Mouse (Mus musculus): ENCODE results near the gene Ttc7b. TPM values are rescaled to one million over a fixed set of nuclear protein-coding genes. Genes with fewer than 3 reads are reported as not detected.

Gene Ttc7b
- polyA plus RNA-seq, 2 experiments = 7.3 to 28.1 TPM

GRCm38 (mm10) chr12:100260151-100260550, 260.5 kb downstream of the Ttc7b start:
- DNase-seq (ENCODE audit: low spot score) (no peak), ATAC-seq (ENCODE audit: low FRiP score, low read depth) (no peak)
- Histone ChIP-seq H3K9ac (ENCODE audit: low read depth, low read length, severe bottlenecking) (no peak overlapping the region), H3K27me3 (ENCODE audit: control insufficient read depth, insufficient read depth, low read length) (no peaks in the 10 kb centered on the region), H3K27ac (replicated peaks; ENCODE audit: low read depth, low read length) (no peak overlapping the region), H3K9me3 (ENCODE audit: control insufficient read depth, low read length) (no peaks in the 10 kb centered on the region), H3K36me3 (ENCODE audit: control insufficient read depth, insufficient read depth, low read length) (no peaks in the 10 kb centered on the region), H3K4me2 (replicated peaks; ENCODE audit: low read depth, low read length, severe bottlenecking) (no peak overlapping the region), H3K4me3 (replicated peaks; ENCODE audit: low read length) (no peak overlapping the region), H3K4me1 (ENCODE audit: control insufficient read depth, insufficient read depth, low read length) (no peaks in the 10 kb centered on the region; the same call in 1 of the 2 replicates)
- no peak for TF ChIP-seq POLR2A (IDR thresholded peaks at IDR 0.05; ENCODE audit: borderline replicate concordance, extremely low read depth, insufficient read depth, insufficient read length)
- 69% methylated on average over 2 of the region's 2 CpGs for WGBS

- no peak overlapping the region for H3K4me3 ChIP-seq (replicated peaks; ENCODE audit: low read length)
- no peaks in the 10 kb centered on the region; the same call in 1 of the 2 replicates for H3K4me1 ChIP-seq (ENCODE audit: control insufficient read depth, insufficient read depth, low read length)
- no peak overlapping the region for H3K4me2 ChIP-seq (replicated peaks; ENCODE audit: low read depth, low read length, severe bottlenecking)
- DNase-seq (ENCODE audit: low spot score) (no peak), ATAC-seq (ENCODE audit: low FRiP score, low read depth) (no peak)
- TF ChIP-seq POLR2A (IDR thresholded peaks at IDR 0.05; ENCODE audit: borderline replicate concordance, extremely low read depth, insufficient read depth, insufficient read length) = no peak
- H3K27ac ChIP-seq (replicated peaks; ENCODE audit: low read depth, low read length) = no peak overlapping the region
- no peaks in the 10 kb centered on the region for H3K36me3 ChIP-seq (ENCODE audit: control insufficient read depth, insufficient read depth, low read length)
- no peaks in the 10 kb centered on the region for H3K27me3 ChIP-seq (ENCODE audit: control insufficient read depth, insufficient read depth, low read length)
- no peak overlapping the region for H3K9ac ChIP-seq (ENCODE audit: low read depth, low read length, severe bottlenecking)
- WGBS = 61% methylated on average over 3 of the region's 3 CpGs
- H3K9me3 ChIP-seq (ENCODE audit: control insufficient read depth, low read length) = no peaks in the 10 kb centered on the region
Measured at GRCm38 (mm10) chr12:100257779-100258178, 262.8 kb downstream of the Ttc7b start.

GRCm38 (mm10) chr12:100255441-100255949, 265.1 kb downstream of the Ttc7b start:
- H3K9me3 ChIP-seq (ENCODE audit: control insufficient read depth, low read length) = no peaks in the 10 kb centered on the region
- no peak overlapping the region for H3K9ac ChIP-seq (ENCODE audit: low read depth, low read length, severe bottlenecking)
- no peak overlapping the region for H3K27ac ChIP-seq (replicated peaks; ENCODE audit: low read depth, low read length)
- WGBS = 88% methylated on average over 2 of the region's 2 CpGs
- no peak overlapping the region for H3K4me3 ChIP-seq (replicated peaks; ENCODE audit: low read length)
- no peak overlapping the region for H3K4me2 ChIP-seq (replicated peaks; ENCODE audit: low read depth, low read length, severe bottlenecking)
- no peak for TF ChIP-seq POLR2A (IDR thresholded peaks at IDR 0.05; ENCODE audit: borderline replicate concordance, extremely low read depth, insufficient read depth, insufficient read length)
- H3K4me1 ChIP-seq (ENCODE audit: control insufficient read depth, insufficient read depth, low read length) = no peaks in the 10 kb centered on the region; the same call in 1 of the 2 replicates
- H3K36me3 ChIP-seq (ENCODE audit: control insufficient read depth, insufficient read depth, low read length) = no peaks in the 10 kb centered on the region
- ATAC-seq (ENCODE audit: low FRiP score, low read depth) = no peak
- H3K27me3 ChIP-seq (ENCODE audit: control insufficient read depth, insufficient read depth, low read length) = no peaks in the 10 kb centered on the region
- no peak for DNase-seq (ENCODE audit: low spot score)

GRCm38 (mm10) chr12:100254471-100254870, 266.2 kb downstream of the Ttc7b start:
- Histone ChIP-seq H3K4me2 (replicated peaks; ENCODE audit: low read depth, low read length, severe bottlenecking) (no peak overlapping the region), H3K9me3 (ENCODE audit: control insufficient read depth, low read length) (no peaks in the 10 kb centered on the region), H3K4me1 (ENCODE audit: control insufficient read depth, insufficient read depth, low read length) (no peaks in the 10 kb centered on the region), H3K27me3 (ENCODE audit: control insufficient read depth, insufficient read depth, low read length) (no peaks in the 10 kb centered on the region), H3K27ac (replicated peaks; ENCODE audit: low read depth, low read length) (no peak overlapping the region), H3K36me3 (ENCODE audit: control insufficient read depth, insufficient read depth, low read length) (no peaks in the 10 kb centered on the region), H3K9ac (ENCODE audit: low read depth, low read length, severe bottlenecking) (no peak overlapping the region), H3K4me3 (replicated peaks; ENCODE audit: low read length) (no peak overlapping the region)
- no peak for ATAC-seq (ENCODE audit: low FRiP score, low read depth)
- no peak for TF ChIP-seq POLR2A (IDR thresholded peaks at IDR 0.05; ENCODE audit: borderline replicate concordance, extremely low read depth, insufficient read depth, insufficient read length)
- WGBS = 77% methylated on average over 4 of the region's 4 CpGs
- no peak for DNase-seq (ENCODE audit: low spot score)

Other genes with a start within 250 kb of the Ttc7b start
- gene Rps6ka5, start 206.2 kb upstream of the Ttc7b start, polyA plus RNA-seq (2012; rRNA removed) = 5.1 and 5.7 TPM in 2 replicates
- gene Rps6ka5, start 206.2 kb upstream of the Ttc7b start, polyA plus RNA-seq (2014; fragmentation: Nextera tagmentation; extraction: Ambion mirVana) = 4.4 and 5.5 TPM in 2 replicates

All from limb, embryonic 14.5 days (tissue).